ENCODE assay signal across 15 mouse cellular contexts in the genomic region with DNA sequence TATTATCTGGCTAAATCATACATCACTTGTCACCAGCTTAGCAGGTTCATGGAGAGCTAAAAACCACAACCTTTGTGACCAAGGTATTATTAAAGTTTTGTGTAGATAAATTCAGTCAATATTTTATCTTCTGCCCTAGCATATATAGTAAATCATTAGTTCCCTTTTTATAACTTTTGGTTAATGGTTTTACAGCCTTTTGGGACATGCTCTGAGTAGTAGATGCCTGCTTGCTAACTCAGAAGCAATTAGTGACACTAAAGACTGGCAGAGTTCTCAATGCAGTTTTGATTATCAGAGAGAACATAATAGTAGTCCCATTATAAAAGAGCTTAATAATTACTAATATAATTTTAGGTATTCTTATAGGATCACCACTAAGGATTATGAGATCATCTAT. TPM values are rescaled to one million over a fixed set of nuclear protein-coding genes. Genes with fewer than 3 reads are reported as not detected.
"Had no signal": no experiment of that assay in that cellular context is flagged by ENCODE, and none has a peak within 500 bp of the region (broad histone marks: within the 10 kb centered on the region; RNA-seq: fewer than 3 reads in every experiment).

No protein-coding gene starts in this region.

RNA-seq across cellular contexts. Expression of gene Bcl2a1a, which starts 5.2 kb away (rescaled TPM):
- polyA plus RNA-seq: heart, embryonic 10.5 days; heart, embryonic 11.5 days; heart, embryonic 13.5 days; heart, embryonic 14.5 days; hindbrain, embryonic 10.5 days; hindbrain, embryonic 11.5 days; hindbrain, embryonic 12.5 days; hindbrain, embryonic 13.5 days; hindbrain, embryonic 14.5 days; hindbrain, embryonic 15.5 days; hindbrain, embryonic 16.5 days; hindbrain, postnatal 0 days; kidney, embryonic 14.5 days; kidney, embryonic 15.5 days; kidney, embryonic 16.5 days had no signal
